Mouse (Mus musculus): ENCODE data around the gene Olfr9. TPM values are rescaled to one million over a fixed set of nuclear protein-coding genes. Genes with fewer than 3 reads are reported as not detected.
"Not testable (repeated sequence)": the region's sequence is repeated elsewhere in the genome, so short reads cannot be mapped to it uniquely, and the experiment has no call there.

The Olfr9 gene
- not detected for total RNA-seq (2022)

- DNase-seq (ENCODE audit: low spot score): not testable (repeated sequence)
Measured at GRCm38 (mm10) chr10:128989131-128989530, at the start of gene Olfr9. Gene Olfr9 (plus strand): TSS chr10:128989431.

- DNase-seq (ENCODE audit: low spot score): no peak
Measured at GRCm38 (mm10) chr10:128940475-128941061, 48.7 kb upstream of the Olfr9 start.

- no peak for DNase-seq (ENCODE audit: low spot score)
Measured at GRCm38 (mm10) chr10:128945675-128946074, 43.6 kb upstream of the Olfr9 start.

- DNase-seq (ENCODE audit: low spot score): no peak
Measured at GRCm38 (mm10) chr10:128947496-128947895, 41.7 kb upstream of the Olfr9 start.

- DNase-seq (ENCODE audit: low spot score): no peak
Measured at GRCm38 (mm10) chr10:128950208-128950887, 38.9 kb upstream of the Olfr9 start.

- no peak for DNase-seq (ENCODE audit: low spot score)
Measured at GRCm38 (mm10) chr10:128958340-128958739, 30.9 kb upstream of the Olfr9 start.

- no peak for DNase-seq (ENCODE audit: low spot score)
Measured at GRCm38 (mm10) chr10:128960142-128960541, 29.1 kb upstream of the Olfr9 start.

GRCm38 (mm10) chr10:128960590-128961584, 28.3 kb upstream of the Olfr9 start, which contains the start of gene Mettl7b:
Gene Mettl7b (minus strand): TSS chr10:128960988.
- DNase-seq (ENCODE audit: low spot score): no peak

GRCm38 (mm10) chr10:128964961-128965360, 24.3 kb upstream of the Olfr9 start:
- no peak for DNase-seq (ENCODE audit: low spot score)

- DNase-seq (ENCODE audit: low spot score): no peak
Measured at GRCm38 (mm10) chr10:128965871-128966270, 23.4 kb upstream of the Olfr9 start.

- no peak for DNase-seq (ENCODE audit: low spot score)
Measured at GRCm38 (mm10) chr10:128968341-128968749, 20.9 kb upstream of the Olfr9 start.

GRCm38 (mm10) chr10:128970740-128971250, 18.4 kb upstream of the Olfr9 start:
- DNase-seq (ENCODE audit: low spot score): no peak

GRCm38 (mm10) chr10:128972841-128973240, 16.4 kb upstream of the Olfr9 start:
- DNase-seq (ENCODE audit: low spot score): no peak

- no peak for DNase-seq (ENCODE audit: low spot score)
Measured at GRCm38 (mm10) chr10:128976395-128976794, 12.8 kb upstream of the Olfr9 start.

- DNase-seq (ENCODE audit: low spot score): peak; percentile 24
Measured at GRCm38 (mm10) chr10:128977522-128978114, 11.6 kb upstream of the Olfr9 start.

GRCm38 (mm10) chr10:128980644-128981365, 8.4 kb upstream of the Olfr9 start:
- DNase-seq (ENCODE audit: low spot score): no peak

GRCm38 (mm10) chr10:128990129-128990850, 1.1 kb downstream of the Olfr9 start:
- DNase-seq (ENCODE audit: low spot score): not testable (repeated sequence)

GRCm38 (mm10) chr10:128990994-128991393, 1.8 kb downstream of the Olfr9 start:
- DNase-seq (ENCODE audit: low spot score): no peak

GRCm38 (mm10) chr10:128995796-128996195, 6.6 kb downstream of the Olfr9 start:
- no peak for DNase-seq (ENCODE audit: low spot score)

- no peak for DNase-seq (ENCODE audit: low spot score)
Measured at GRCm38 (mm10) chr10:128996523-128997040, 7.4 kb downstream of the Olfr9 start.

Measured in heart, adult 8-10 months (tissue).